Mouse (Mus musculus): ENCODE data around the gene Eef1akmt4.

Gene Eef1akmt4

GRCm38 (mm10) chr16:20611357-20612227, at the start of gene Eef1akmt4, which contains the start of the genes Gm49333 and Alg3:
Gene Eef1akmt4, plus strand, starts transcription at chr16:20611593.
Gene Gm49333, plus strand, starts transcription at chr16:20611610.
Gene Alg3, minus strand, starts transcription at chr16:20611735.
- peak; percentile 68 to 76 for DNase-seq (ENCODE audit: low spot score in 2 of 2)

GRCm38 (mm10) chr16:20565075-20565474, 46.3 kb upstream of the Eef1akmt4 start:
- DNase-seq (ENCODE audit: low spot score in 2 of 2): no peak

GRCm38 (mm10) chr16:20589366-20589938, 21.9 kb upstream of the Eef1akmt4 start, which contains the start of gene Vwa5b2:
Gene Vwa5b2, plus strand, starts transcription at chr16:20589471.
- DNase-seq (ENCODE audit: low spot score in 2 of 2): peak; percentile 45 to 55

GRCm38 (mm10) chr16:20589939-20590679, 21.3 kb upstream of the Eef1akmt4 start:
- DNase-seq (ENCODE audit: low spot score in 2 of 2): peak; percentile 59 to 66

GRCm38 (mm10) chr16:20590680-20591038, 20.7 kb upstream of the Eef1akmt4 start:
- DNase-seq (ENCODE audit: low spot score in 2 of 2): no peak

GRCm38 (mm10) chr16:20591076-20591705, 20.2 kb upstream of the Eef1akmt4 start:
- no peak for DNase-seq (ENCODE audit: low spot score in 2 of 2)

- DNase-seq (ENCODE audit: low spot score in 2 of 2): no peak
These were observed 16.2 kb upstream of the Eef1akmt4 start for GRCm38 (mm10) chr16:20595060-20595673.

- DNase-seq (ENCODE audit: low spot score in 2 of 2): no peak
These were observed 15.7 kb upstream of the Eef1akmt4 start for GRCm38 (mm10) chr16:20595737-20596136.

GRCm38 (mm10) chr16:20596687-20597441, 14.5 kb upstream of the Eef1akmt4 start:
- no peak for DNase-seq (ENCODE audit: low spot score in 2 of 2)

- DNase-seq (ENCODE audit: low spot score in 2 of 2): no peak
These were observed 10.9 kb upstream of the Eef1akmt4 start for GRCm38 (mm10) chr16:20600511-20600910.

- no peak for DNase-seq (ENCODE audit: low spot score in 2 of 2)
These were observed 6.7 kb upstream of the Eef1akmt4 start for GRCm38 (mm10) chr16:20604705-20605104.

- peak; percentile 77 to 83 for DNase-seq (ENCODE audit: low spot score in 2 of 2)
These were observed 664 bp upstream of the Eef1akmt4 start for GRCm38 (mm10) chr16:20610501-20611356.

- no peak for DNase-seq (ENCODE audit: low spot score in 2 of 2)
These were observed 8.4 kb downstream of the Eef1akmt4 start for GRCm38 (mm10) chr16:20619541-20620398.

- no peak for DNase-seq (ENCODE audit: low spot score in 2 of 2)
These were observed 9.0 kb downstream of the Eef1akmt4 start for GRCm38 (mm10) chr16:20620399-20620735.

GRCm38 (mm10) chr16:20620751-20621190, 9.4 kb downstream of the Eef1akmt4 start:
- DNase-seq (ENCODE audit: low spot score in 2 of 2): no peak

GRCm38 (mm10) chr16:20621191-20621990, 10.0 kb downstream of the Eef1akmt4 start, which contains the start of gene Camk2n2:
Gene Camk2n2, minus strand, starts transcription at chr16:20621287.
- peak in 1 of 2 experiments; percentile 39 for DNase-seq (ENCODE audit: low spot score in 2 of 2)

GRCm38 (mm10) chr16:20621991-20622685, 10.7 kb downstream of the Eef1akmt4 start:
- DNase-seq (ENCODE audit: low spot score in 2 of 2): peak; percentile 66 to 74

All from frontal cortex, postnatal 36 days (tissue).